Mouse (Mus musculus): ENCODE results near the gene Tmem51. TPM values are rescaled to one million over a fixed set of nuclear protein-coding genes. Genes with fewer than 3 reads are reported as not detected.

Gene Tmem51
- total and polyA plus RNA-seq, 3 experiments: not detected

GRCm38 (mm10) chr4:142081631-142082283 is 2.3 kb downstream of the Tmem51 start:
- Histone ChIP-seq H3K27me3 (ENCODE audit: control insufficient read depth in 1 of 2, insufficient read depth in 2 of 2, low read length in 2 of 2) (no peaks in the 10 kb centered on the region), H3K9ac (ENCODE audit: control insufficient read depth, low read depth, low read length, poor library complexity, severe bottlenecking) (no peak overlapping the region), H3K9me3 (replicated peaks; ENCODE audit: insufficient read depth, low read length) (no peaks in the 10 kb centered on the region; the same call in 1 of the 2 replicates), H3K79me2 (ENCODE audit: control insufficient read depth, insufficient read depth, low read length, poor library complexity) (no peaks in the 10 kb centered on the region), H3K27ac (ENCODE audit: control insufficient read depth, low read depth, low read length) (no peak overlapping the region), H3K36me3 (ENCODE audit: control insufficient read depth in 1 of 2, insufficient read depth in 2 of 2, low read length in 2 of 2) (no peaks in the 10 kb centered on the region), H3K4me3 (ENCODE audit: control insufficient read depth in 1 of 2, insufficient read depth in 1 of 2, low read depth in 2 of 2, low read length in 2 of 2) (no peak overlapping the region), H3K4me1 (ENCODE audit: control insufficient read depth in 1 of 2, insufficient read depth in 2 of 2, low read length in 2 of 2) (no peaks in the 10 kb centered on the region)
- DNase-seq (ENCODE audit: low read depth, low spot score): no peak
- TF ChIP-seq ETS1 (IDR thresholded peaks at IDR 0.05; ENCODE audit: low read depth, low read length) (no peak), NRF1 (IDR thresholded peaks at IDR 0.05; ENCODE audit: insufficient read depth, low read depth, low read length, poor library complexity, severe bottlenecking) (no peak), MYB (IDR thresholded peaks at IDR 0.05; ENCODE audit: low read depth, low read length) (no peak), CHD1 (IDR thresholded peaks at IDR 0.05; ENCODE audit: low read depth, low read length) (no peak), TCF12 (IDR thresholded peaks at IDR 0.05; ENCODE audit: low read depth, low read length) (no peak), BHLHE40 (IDR thresholded peaks at IDR 0.05; ENCODE audit: borderline replicate concordance, low read depth, low read length) (no peak), MYC (IDR thresholded peaks at IDR 0.05; ENCODE audit: low read depth, low read length) (no peak), SMC3 (IDR thresholded peaks at IDR 0.05; ENCODE audit: low read depth, low read length) (no peak), RCOR1 (IDR thresholded peaks at IDR 0.05; ENCODE audit: low read depth, low read length) (no peak), SIN3A (IDR thresholded peaks at IDR 0.05; ENCODE audit: low read length) (no peak), POLR2A (IDR thresholded peaks at IDR 0.05; ENCODE audit: control insufficient read depth in 1 of 2, insufficient read depth in 1 of 2, low read depth in 1 of 2, low read length in 2 of 2, poor library complexity in 1 of 2) (no peak)

GRCm38 (mm10) chr4:142080901-142081630 is 3.0 kb downstream of the Tmem51 start:
- no peak overlapping the region for H3K9ac ChIP-seq (ENCODE audit: control insufficient read depth, low read depth, low read length, poor library complexity, severe bottlenecking)
- no peak overlapping the region for H3K27ac ChIP-seq (ENCODE audit: control insufficient read depth, low read depth, low read length)
- no peaks in the 10 kb centered on the region for H3K9me3 ChIP-seq (replicated peaks; ENCODE audit: insufficient read depth, low read length)
- no peak for TF ChIP-seq HCFC1 (IDR thresholded peaks at IDR 0.05; ENCODE audit: low read depth, low read length)
- TF ChIP-seq CHD1 (IDR thresholded peaks at IDR 0.05; ENCODE audit: low read depth, low read length): no peak
- no peak for TF ChIP-seq USF1 (IDR thresholded peaks at IDR 0.05; ENCODE audit: low read depth, low read length)
- TF ChIP-seq ZNF384 (IDR thresholded peaks at IDR 0.05; ENCODE audit: low read depth, low read length): no peak
- no peak for TF ChIP-seq KAT2A (conservative IDR thresholded peaks at IDR 0.05; ENCODE audit: low read depth, low read length)
- TF ChIP-seq ZKSCAN1 (IDR thresholded peaks at IDR 0.05; ENCODE audit: low read depth, low read length): no peak
- no peak for TF ChIP-seq POLR2AphosphoS5 (IDR thresholded peaks at IDR 0.05; ENCODE audit: borderline replicate concordance, low read depth, low read length)
- no peak for TF ChIP-seq TAL1 (IDR thresholded peaks at IDR 0.05; ENCODE audit: low read length)
- TF ChIP-seq ZMIZ1 (IDR thresholded peaks at IDR 0.05; ENCODE audit: low read depth, low read length): no peak
- TF ChIP-seq ELF1 (IDR thresholded peaks at IDR 0.05; ENCODE audit: low read depth, low read length): no peak
- no peak for TF ChIP-seq GABPA (IDR thresholded peaks at IDR 0.05; ENCODE audit: low read depth, low read length)
- no peak for TF ChIP-seq BHLHE40 (IDR thresholded peaks at IDR 0.05; ENCODE audit: borderline replicate concordance, low read depth, low read length)
- no peak for TF ChIP-seq NRF1 (IDR thresholded peaks at IDR 0.05; ENCODE audit: insufficient read depth, low read depth, low read length, poor library complexity, severe bottlenecking)
- TF ChIP-seq SIN3A (IDR thresholded peaks at IDR 0.05; ENCODE audit: low read length): no peak
- no peaks in the 10 kb centered on the region for H3K36me3 ChIP-seq (ENCODE audit: control insufficient read depth in 1 of 2, insufficient read depth in 2 of 2, low read length in 2 of 2)
- DNase-seq (ENCODE audit: low read depth, low spot score): no peak
- H3K79me2 ChIP-seq (ENCODE audit: control insufficient read depth, insufficient read depth, low read length, poor library complexity): no peaks in the 10 kb centered on the region
- no peaks in the 10 kb centered on the region for H3K27me3 ChIP-seq (ENCODE audit: control insufficient read depth in 1 of 2, insufficient read depth in 2 of 2, low read length in 2 of 2)
- H3K4me1 ChIP-seq (ENCODE audit: control insufficient read depth in 1 of 2, insufficient read depth in 2 of 2, low read length in 2 of 2): no peaks in the 10 kb centered on the region
- H3K4me3 ChIP-seq (ENCODE audit: control insufficient read depth in 1 of 2, insufficient read depth in 1 of 2, low read depth in 2 of 2, low read length in 2 of 2): no peak overlapping the region

Measured in MEL (cell line).